Mouse (Mus musculus): ENCODE data around the gene Mrps35. TPM values are rescaled to one million over a fixed set of nuclear protein-coding genes. Genes with fewer than 3 reads are reported as not detected.

The Mrps35 gene
- polyA plus RNA-seq, 1 experiment from 2014 or later = 83.9 TPM

GRCm38 (mm10) chr6:147118190-147118589 is 75.6 kb downstream of the Mrps35 start:
- WGBS = 90% methylated on average over 3 of the region's 3 CpGs
- no peak overlapping the region for H3K9ac ChIP-seq (replicated peaks)

GRCm38 (mm10) chr6:147121320-147121719 is 78.8 kb downstream of the Mrps35 start:
- no peak overlapping the region for H3K9ac ChIP-seq (replicated peaks)
- H3K9me3 ChIP-seq (replicated peaks) = no peaks in the 10 kb centered on the region
- H3K36me3 ChIP-seq = no peaks in the 10 kb centered on the region
- no peaks in the 10 kb centered on the region for H3K27me3 ChIP-seq (replicated peaks)
- ATAC-seq (ENCODE audit: low FRiP score) = no peak
- H3K4me3 ChIP-seq (replicated peaks) = no peak overlapping the region
- 63% methylated on average over 6 of the region's 6 CpGs for WGBS
- no peaks in the 10 kb centered on the region for H3K4me1 ChIP-seq
- H3K27ac ChIP-seq (replicated peaks) = no peak overlapping the region
- H3K4me2 ChIP-seq = no peak overlapping the region

More at GRCm38 (mm10) chr6:147118190-147118589, 75.6 kb downstream of the Mrps35 start:
- Histone ChIP-seq H3K27me3 (replicated peaks) (no peaks in the 10 kb centered on the region), H3K36me3 (no peaks in the 10 kb centered on the region), H3K4me3 (replicated peaks) (no peak overlapping the region), H3K27ac (replicated peaks) (no peak overlapping the region), H3K4me1 (no peaks in the 10 kb centered on the region), H3K9me3 (replicated peaks) (no peaks in the 10 kb centered on the region), H3K4me2 (no peak overlapping the region)
- ATAC-seq (ENCODE audit: low FRiP score) = no peak

Other genes starting within 250 kb of the Mrps35 start
- 4.1 and 4.5 TPM in 2 replicates for gene Arntl2, start 246.7 kb upstream of the Mrps35 start, polyA plus RNA-seq (2015; fragmentation: Nextera tagmentation; extraction: Ambion mirVana)
- gene Smco2, start 192.7 kb upstream of the Mrps35 start, polyA plus RNA-seq (2015; fragmentation: Nextera tagmentation; extraction: Ambion mirVana) = not detected in 2 replicates
- 12.8 and 15.8 TPM in 2 replicates for gene Ppfibp1, start 154.3 kb upstream of the Mrps35 start, polyA plus RNA-seq (2015; fragmentation: Nextera tagmentation; extraction: Ambion mirVana)
- not detected in 2 replicates for gene 1700034J05Rik, start 88.3 kb upstream of the Mrps35 start, polyA plus RNA-seq (2015; fragmentation: Nextera tagmentation; extraction: Ambion mirVana)
- gene Rep15, start 10.2 kb upstream of the Mrps35 start, polyA plus RNA-seq (2015; fragmentation: Nextera tagmentation; extraction: Ambion mirVana) = 0.88 and 0.95 TPM in 2 replicates
- 1.1 and 1.2 TPM in 2 replicates for gene Mansc4, start 44.3 kb downstream of the Mrps35 start, polyA plus RNA-seq (2015; fragmentation: Nextera tagmentation; extraction: Ambion mirVana)
- 7.4 and 7.5 TPM in 2 replicates for gene Klhl42, start 48.6 kb downstream of the Mrps35 start, polyA plus RNA-seq (2015; fragmentation: Nextera tagmentation; extraction: Ambion mirVana)
- 4.0 and 4.7 TPM in 2 replicates for gene Pthlh, start 221.4 kb downstream of the Mrps35 start, polyA plus RNA-seq (2015; fragmentation: Nextera tagmentation; extraction: Ambion mirVana)